Mouse (Mus musculus) neural tube, embryonic 13.5 days (tissue): ENCODE data around the gene Wnt11. TPM values are rescaled to one million over a fixed set of nuclear protein-coding genes. Genes with fewer than 3 reads are reported as not detected.
A peak's percentile ranks its signal among the peaks of the same experiment; 100 is the strongest.

Experiments
- ATAC-seq: fragments of 200-750 bp; cut with Nextera tagmentation; 2 replicates; pipeline ENCODE4 v1.8.0; 2017; ENCODE audit warnings: low read depth, mild to moderate bottlenecking, moderate TSS enrichment, moderate library complexity
- H3K27ac ChIP-seq: fragments of 300-500 bp; sonication (generic); replicated peaks from 2 replicates; pipeline ENCODE4 v1.5.1; 2015; ENCODE audit warnings: moderate library complexity, mild to moderate bottlenecking, inconsistent platforms
- H3K27me3 ChIP-seq: fragments of 300-500 bp; sonication (generic); 2 replicates; pipeline ENCODE4 v1.6.1; 2015; ENCODE audit warnings: mild to moderate bottlenecking, inconsistent platforms
- H3K36me3 ChIP-seq: fragments of 300-500 bp; sonication (generic); 2 replicates; pipeline ENCODE4 v1.6.1; 2015; ENCODE audit warnings: mild to moderate bottlenecking, inconsistent platforms
- H3K4me1 ChIP-seq: fragments of 300-500 bp; sonication (generic); replicated peaks from 2 replicates; pipeline ENCODE4 v1.6.1; 2015; ENCODE audit warnings: inconsistent platforms
- H3K4me2 ChIP-seq: fragments of 300-500 bp; sonication (generic); 2 replicates; pipeline ENCODE4 v1.6.1; 2015; ENCODE audit warnings: inconsistent platforms, mild to moderate bottlenecking, moderate library complexity
- H3K4me3 ChIP-seq: fragments of 300-500 bp; sonication (generic); 2 replicates; pipeline ENCODE4 v1.5.1; 2015; ENCODE audit warnings: mild to moderate bottlenecking, inconsistent platforms
- H3K9ac ChIP-seq: fragments of 300-500 bp; sonication (generic); 2 replicates; pipeline ENCODE4 v1.6.1; 2015; ENCODE audit warnings: moderate library complexity, mild to moderate bottlenecking, inconsistent platforms
- H3K9me3 ChIP-seq: fragments of 300-500 bp; sonication (generic); 2 replicates; pipeline ENCODE4 v1.6.1; 2016; ENCODE audit warnings: inconsistent platforms
- WGBS: fragments of 180-500 bp; shearing (Covaris S2); methylation state at CpG from one replicate; pipeline ENCODE4 v1.1.7; 2015; 5-methylcytosine and 5-hydroxymethylcytosine counted together
- polyA plus RNA-seq: library from polyadenylated mRNA; unstranded; fragments of >200 nt; fragmentation: Nextera tagmentation; extraction: Ambion mirVana; gene quantifications from 2 replicates; pipeline ENCODE4 v1.2.1, GENCODE M21; 2015

Gene Wnt11
- polyA plus RNA-seq, 1 experiment from 2014 or later = 2.3 TPM

- Histone ChIP-seq H3K36me3 (no peaks in the 10 kb centered on the region), H3K4me1 (peaks cover 59% of the 10 kb centered on the region), H3K27ac (no peak overlapping the region), H3K4me3 (peak overlapping the region; percentile 50), H3K27me3 (peaks cover 93% of the 10 kb centered on the region), H3K9me3 (no peaks in the 10 kb centered on the region), H3K4me2 (peak overlapping the region; percentile 93), H3K9ac (peak overlapping the region; percentile 63)
- under 1% methylated on average over 45 of the region's 46 CpGs for WGBS
- no peak for ATAC-seq
Observed at GRCm38 (mm10) chr7:98835519-98836441, 868 bp downstream of the Wnt11 start.

DNA sequence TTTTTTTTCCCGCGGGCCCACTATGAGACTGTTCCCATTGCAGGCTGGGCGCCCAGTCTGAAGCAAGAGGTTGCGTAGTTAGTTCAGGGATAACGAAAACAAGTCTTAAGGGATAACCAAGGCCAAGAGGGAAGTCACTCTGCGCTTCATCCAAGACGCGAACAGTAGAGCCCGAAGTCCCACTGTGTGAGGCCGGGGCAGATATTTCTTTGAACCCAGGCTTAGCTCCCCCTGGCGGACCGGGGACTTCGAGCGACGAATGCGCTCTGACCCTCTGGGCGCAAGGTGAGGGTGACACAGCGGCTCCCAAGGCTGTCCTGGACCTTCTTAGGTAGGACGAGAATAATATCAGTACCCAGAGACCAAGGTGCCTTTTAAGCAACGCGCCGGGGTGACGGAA, 1.7 kb downstream of the Wnt11 start:
- H3K9ac ChIP-seq = no peak overlapping the region
- peak overlapping the region; percentile 50 for H3K4me3 ChIP-seq
- peaks cover 93% of the 10 kb centered on the region for H3K27me3 ChIP-seq
- peaks cover 60% of the 10 kb centered on the region for H3K4me1 ChIP-seq
- H3K9me3 ChIP-seq = no peaks in the 10 kb centered on the region
- no peak for ATAC-seq
- no peaks in the 10 kb centered on the region for H3K36me3 ChIP-seq
- 1% methylated on average over 23 of the region's 23 CpGs for WGBS
- peak overlapping the region; percentile 93 for H3K4me2 ChIP-seq
- no peak overlapping the region for H3K27ac ChIP-seq

DNA sequence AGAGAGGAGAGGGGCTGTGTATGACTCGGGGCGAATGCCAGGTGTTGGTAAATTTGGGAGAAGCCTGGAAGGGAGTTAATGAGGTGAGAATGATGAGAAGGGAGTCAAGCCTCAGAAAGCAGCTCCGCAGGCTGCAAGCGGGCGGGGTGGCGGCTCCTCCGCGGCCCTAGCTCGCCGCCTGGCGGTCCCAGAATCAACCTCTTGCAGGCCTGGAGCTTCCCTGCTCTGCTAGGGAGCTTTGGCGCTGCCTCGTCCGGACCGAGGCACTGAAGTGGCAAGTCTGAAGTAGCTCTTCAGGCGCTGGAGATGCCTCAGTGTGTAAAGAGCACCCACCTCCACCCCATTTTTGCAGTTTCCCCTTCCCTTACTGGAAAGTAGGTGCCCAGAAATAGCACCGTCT, 3.0 kb downstream of the Wnt11 start:
- Histone ChIP-seq H3K4me3 (peak overlapping the region; percentile 50), H3K36me3 (no peaks in the 10 kb centered on the region), H3K27me3 (peaks cover 91% of the 10 kb centered on the region), H3K4me1 (peaks cover 60% of the 10 kb centered on the region), H3K4me2 (peak overlapping the region; percentile 93), H3K9me3 (no peaks in the 10 kb centered on the region), H3K27ac (no peak overlapping the region), H3K9ac (no peak overlapping the region)
- peak; percentile 78 for ATAC-seq
- under 1% methylated on average over 17 of the region's 17 CpGs for WGBS

DNA sequence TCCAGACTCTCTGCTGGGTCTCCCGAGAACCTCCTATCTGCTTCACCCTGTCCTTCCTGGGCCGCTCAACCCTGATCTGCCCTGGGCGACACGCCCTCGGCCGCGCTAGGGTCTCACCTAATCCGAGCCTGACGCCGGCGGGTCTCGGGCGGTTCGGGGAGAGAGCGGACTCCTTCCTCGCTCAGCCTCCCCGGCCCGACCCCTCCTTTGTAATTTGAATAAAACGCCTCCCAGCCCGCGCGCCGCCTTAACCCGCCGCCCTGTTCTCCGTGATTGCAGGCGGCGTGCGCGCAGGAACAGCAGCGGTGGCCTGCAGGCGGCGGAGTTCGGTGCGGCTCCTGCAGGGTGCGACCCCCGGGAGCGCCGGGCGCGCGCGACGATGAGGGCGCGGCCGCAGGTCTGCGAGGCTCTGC, 3.8 kb downstream of the Wnt11 start:
- H3K4me2 ChIP-seq = peak overlapping the region; percentile 93
- H3K4me3 ChIP-seq = peak overlapping the region; percentile 50
- peaks cover 90% of the 10 kb centered on the region for H3K27me3 ChIP-seq
- H3K27ac ChIP-seq = no peak overlapping the region
- under 1% methylated on average over 48 of the region's 48 CpGs for WGBS
- no peaks in the 10 kb centered on the region for H3K36me3 ChIP-seq
- peak; percentile 33 for ATAC-seq
- peaks cover 66% of the 10 kb centered on the region for H3K4me1 ChIP-seq
- peak overlapping the region; percentile 70 for H3K9ac ChIP-seq
- H3K9me3 ChIP-seq = no peaks in the 10 kb centered on the region

DNA sequence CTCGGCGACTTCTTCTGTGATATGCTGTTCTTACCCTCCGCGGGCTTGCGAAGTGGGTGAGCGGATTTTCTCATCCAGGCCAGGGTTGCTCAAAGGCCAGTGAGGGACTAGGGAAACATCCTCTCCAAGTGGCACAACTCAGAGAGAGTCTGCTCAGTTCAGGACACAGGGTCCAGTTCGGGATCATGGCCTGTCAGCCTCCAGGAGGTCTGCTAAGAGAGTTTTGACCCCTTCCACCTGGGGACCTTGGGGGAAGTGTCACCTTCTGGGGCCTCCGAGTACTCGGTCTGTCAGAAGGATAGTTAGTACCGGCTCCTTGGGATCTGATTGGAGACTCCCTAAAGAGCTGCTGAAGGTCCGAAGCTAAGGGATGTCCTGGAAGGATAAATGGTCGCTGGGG, 4.4 kb downstream of the Wnt11 start:
- no peaks in the 10 kb centered on the region for H3K9me3 ChIP-seq
- H3K27ac ChIP-seq = no peak overlapping the region
- H3K4me2 ChIP-seq = peak overlapping the region; percentile 93
- peak overlapping the region; percentile 50 for H3K4me3 ChIP-seq
- no peaks in the 10 kb centered on the region for H3K36me3 ChIP-seq
- peak overlapping the region; percentile 70 for H3K9ac ChIP-seq
- H3K4me1 ChIP-seq = peaks cover 70% of the 10 kb centered on the region
- WGBS = 2% methylated on average over 12 of the region's 12 CpGs
- ATAC-seq = no peak
- H3K27me3 ChIP-seq = peaks cover 85% of the 10 kb centered on the region

GRCm38 (mm10) chr7:98840771-98841170, 5.9 kb downstream of the Wnt11 start:
- Histone ChIP-seq H3K27ac (no peak overlapping the region), H3K9ac (no peak overlapping the region), H3K4me2 (no peak overlapping the region), H3K9me3 (no peaks in the 10 kb centered on the region), H3K4me1 (peaks cover 57% of the 10 kb centered on the region), H3K27me3 (peaks cover 70% of the 10 kb centered on the region), H3K4me3 (no peak overlapping the region), H3K36me3 (no peaks in the 10 kb centered on the region)
- 24% methylated on average over 3 of the region's 3 CpGs for WGBS
- no peak for ATAC-seq

GRCm38 (mm10) chr7:98841802-98842201, 6.9 kb downstream of the Wnt11 start:
- WGBS = 47% methylated on average over 3 of the region's 3 CpGs
- no peak for ATAC-seq

GRCm38 (mm10) chr7:98842997-98843396, 8.1 kb downstream of the Wnt11 start:
- no peak overlapping the region for H3K9ac ChIP-seq
- H3K27me3 ChIP-seq = peaks cover 55% of the 10 kb centered on the region
- no peak overlapping the region for H3K4me3 ChIP-seq
- H3K4me1 ChIP-seq = peaks cover 35% of the 10 kb centered on the region
- H3K27ac ChIP-seq = no peak overlapping the region
- no peak overlapping the region for H3K4me2 ChIP-seq
- no peaks in the 10 kb centered on the region for H3K9me3 ChIP-seq
- 84% methylated on average over 3 of the region's 3 CpGs for WGBS
- ATAC-seq = no peak
- no peaks in the 10 kb centered on the region for H3K36me3 ChIP-seq

More at GRCm38 (mm10) chr7:98841802-98842201, 6.9 kb downstream of the Wnt11 start:
- H3K4me2 ChIP-seq = no peak overlapping the region
- H3K9me3 ChIP-seq = no peaks in the 10 kb centered on the region
- H3K4me1 ChIP-seq = peaks cover 47% of the 10 kb centered on the region
- H3K27me3 ChIP-seq = peaks cover 60% of the 10 kb centered on the region
- no peaks in the 10 kb centered on the region for H3K36me3 ChIP-seq
- H3K27ac ChIP-seq = no peak overlapping the region
- H3K4me3 ChIP-seq = no peak overlapping the region
- H3K9ac ChIP-seq = no peak overlapping the region

DNA sequence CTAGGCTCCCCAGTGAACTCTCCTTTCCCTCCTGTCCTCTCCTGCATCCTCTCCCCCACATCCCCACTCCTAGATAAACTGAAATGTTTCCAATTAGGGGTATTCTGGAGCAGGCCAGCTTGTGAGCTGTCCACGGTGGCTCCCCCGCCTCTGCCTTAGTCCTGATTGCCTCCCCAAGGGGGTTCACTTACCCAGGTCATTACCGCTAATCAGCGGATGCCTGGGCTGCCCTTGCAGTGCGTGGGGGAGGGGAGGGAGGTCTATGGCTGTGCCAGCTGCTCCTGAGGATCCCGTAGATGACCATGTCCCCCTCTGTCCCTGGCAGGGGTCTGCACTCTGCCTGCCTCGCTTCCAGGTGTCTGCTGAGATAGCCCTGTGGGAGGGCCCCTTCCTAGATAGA, 8.7 kb downstream of the Wnt11 start:
- peak overlapping the region; percentile 38; the same call in 1 of the 2 replicates for H3K9ac ChIP-seq
- no peaks in the 10 kb centered on the region for H3K36me3 ChIP-seq

DNA sequence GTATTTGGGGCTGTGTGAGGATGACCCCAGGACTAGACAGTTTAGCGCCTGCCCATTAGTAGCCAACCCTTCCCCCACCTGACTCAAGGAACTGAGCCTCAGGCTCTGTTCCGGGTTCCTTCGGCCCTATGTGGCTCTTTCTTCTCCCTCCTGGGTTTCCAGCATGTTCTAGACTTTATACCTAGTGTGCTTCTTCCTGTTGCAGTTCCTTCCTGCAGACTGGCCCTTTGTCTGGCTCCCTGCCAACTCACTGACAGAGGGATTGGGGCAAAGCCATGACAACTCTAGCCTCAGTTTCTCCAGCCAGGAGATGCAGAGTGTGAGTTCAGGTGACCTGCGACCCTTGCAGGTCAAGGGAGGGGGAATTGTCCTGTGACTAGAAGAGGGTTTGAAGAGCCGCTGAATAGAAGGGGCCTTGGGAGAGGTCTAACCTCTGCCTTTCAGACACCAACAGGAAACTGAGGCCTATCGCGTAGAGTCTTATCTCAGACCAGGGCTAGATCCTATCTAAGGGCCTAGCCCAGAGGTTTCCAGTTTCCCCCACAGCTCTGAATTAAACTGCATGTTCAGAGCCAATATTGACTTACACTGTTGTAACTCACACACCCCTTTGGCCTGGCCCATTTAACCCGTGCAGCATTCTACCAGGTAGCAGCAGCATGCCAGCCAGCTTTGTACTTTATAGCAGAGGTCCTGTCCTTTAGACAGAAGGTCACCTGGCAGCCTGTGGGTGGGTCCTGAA, 14.2 kb downstream of the Wnt11 start:
- peaks cover 14% of the 10 kb centered on the region for H3K4me1 ChIP-seq
- 86% methylated on average over 8 of the region's 8 CpGs for WGBS

More for the DNA sequence above, 8.7 kb downstream of the Wnt11 start:
- WGBS = 9% methylated on average over 7 of the region's 7 CpGs
- no peak for ATAC-seq
- Histone ChIP-seq H3K9me3 (no peaks in the 10 kb centered on the region), H3K27ac (no peak overlapping the region), H3K4me2 (no peak overlapping the region), H3K27me3 (peaks cover 49% of the 10 kb centered on the region), H3K4me1 (peaks cover 29% of the 10 kb centered on the region), H3K4me3 (no peak overlapping the region)

GRCm38 (mm10) chr7:98850388-98850787, 15.5 kb downstream of the Wnt11 start:
- H3K36me3 ChIP-seq = no peaks in the 10 kb centered on the region
- H3K27ac ChIP-seq = no peak overlapping the region
- no peak overlapping the region for H3K4me3 ChIP-seq
- ATAC-seq = no peak
- H3K27me3 ChIP-seq = peaks cover 5% of the 10 kb centered on the region; the same call in 1 of the 2 replicates
- no peaks in the 10 kb centered on the region for H3K9me3 ChIP-seq
- no peak overlapping the region for H3K4me2 ChIP-seq
- no peak overlapping the region for H3K9ac ChIP-seq
- WGBS = 74% methylated on average over 5 of the region's 5 CpGs
- peaks cover 10% of the 10 kb centered on the region; the same call in 1 of the 2 replicates for H3K4me1 ChIP-seq

More for the DNA sequence above, 14.2 kb downstream of the Wnt11 start:
- no peaks in the 10 kb centered on the region for H3K9me3 ChIP-seq
- H3K27ac ChIP-seq = no peak overlapping the region
- no peak for ATAC-seq
- H3K4me3 ChIP-seq = no peak overlapping the region
- H3K9ac ChIP-seq = no peak overlapping the region
- H3K27me3 ChIP-seq = peaks cover 5% of the 10 kb centered on the region; the same call in 1 of the 2 replicates
- H3K36me3 ChIP-seq = no peaks in the 10 kb centered on the region
- no peak overlapping the region for H3K4me2 ChIP-seq

DNA sequence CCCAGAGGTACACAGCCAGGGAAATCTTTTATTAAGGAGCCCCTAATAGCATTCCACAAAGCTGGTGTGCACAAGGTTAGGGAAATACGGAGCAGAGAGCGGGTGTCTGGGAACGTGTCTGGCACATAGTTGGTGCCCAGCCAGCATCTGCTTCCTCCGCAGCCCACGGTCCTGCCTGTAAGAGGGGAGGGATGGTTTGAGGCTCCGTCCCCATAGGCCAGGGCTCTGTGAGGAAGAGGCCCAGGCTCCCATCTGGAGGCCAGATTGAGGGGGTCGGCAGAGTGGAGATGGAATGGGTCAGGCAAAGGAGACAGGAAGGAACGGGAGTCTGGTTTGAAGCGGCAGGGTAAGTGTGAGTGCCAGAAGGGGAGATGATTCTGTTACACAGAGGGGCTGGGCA, 16.3 kb downstream of the Wnt11 start:
- 61% methylated on average over 9 of the region's 9 CpGs for WGBS
- Histone ChIP-seq H3K27me3 (0 out of 2 replicates have a peak, but pooled peaks cover 5% of the 10 kb centered on the region), H3K9me3 (no peaks in the 10 kb centered on the region), H3K9ac (no peak overlapping the region), H3K4me2 (no peak overlapping the region), H3K4me1 (peaks cover 10% of the 10 kb centered on the region; the same call in 1 of the 2 replicates), H3K27ac (no peak overlapping the region), H3K36me3 (no peaks in the 10 kb centered on the region), H3K4me3 (no peak overlapping the region)
- ATAC-seq = no peak
